Mouse (Mus musculus) liver, embryonic 14 days (tissue): ENCODE results near the gene Tmeff2. TPM values are rescaled to one million over a fixed set of nuclear protein-coding genes. Genes with fewer than 3 reads are reported as not detected.

Experiments
- polyA plus RNA-seq: library from polyadenylated mRNA; depleted of rRNA; stranded (reverse); fragments of >200 nt; gene quantifications from 2 replicates; pipeline ENCODE4 v1.2.3, GENCODE M21; 2012; rRNA removed

Tmeff2 gene
- 0.23 TPM in 2 replicates for polyA plus RNA-seq

DNA sequence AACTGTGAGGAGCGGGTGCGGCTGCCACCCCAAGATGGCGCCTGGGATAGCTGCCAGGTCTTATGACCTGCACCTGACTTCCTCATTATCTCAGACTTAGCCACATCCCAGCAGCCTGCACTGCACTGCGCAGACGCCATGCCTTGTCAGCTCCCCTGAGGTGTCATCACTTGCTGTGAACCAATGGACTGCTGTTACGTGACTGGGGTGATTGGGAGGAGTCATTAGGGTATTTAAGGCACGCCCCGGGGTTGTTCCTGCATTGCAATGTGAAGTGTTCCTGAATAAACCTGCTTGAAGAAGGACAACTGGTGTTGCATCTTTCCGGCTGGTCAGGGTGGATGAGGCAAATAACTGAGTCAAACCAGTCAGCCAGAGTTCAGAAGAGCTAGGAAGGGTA lies at the start of gene Tmeff2:
Gene Tmeff2 (plus strand): TSS at position 262 of the 400 bp plus-strand sequence.

